Mouse (Mus musculus) kidney, adult 2 months (tissue): ENCODE measurements around the gene Klre1. TPM values are rescaled to one million over a fixed set of nuclear protein-coding genes. Genes with fewer than 3 reads are reported as not detected.

Experiments
- DNase-seq: peaks from one replicate; pipeline ENCODE4 v3.0.0; 2021
- H3K27ac ChIP-seq: fragments of 200-500 bp; 2 replicates; pipeline ENCODE4 v1.5.1; 2012; ENCODE audit warnings: low read depth, low read length, control low read depth, inconsistent platforms; ENCODE audit not compliant: insufficient read depth
- H3K27me3 ChIP-seq: fragments of 200-500 bp; replicated peaks from 2 replicates; pipeline ENCODE4 v1.6.1; 2012; ENCODE audit warnings: mild to moderate bottlenecking, moderate library complexity, low read length, inconsistent platforms; ENCODE audit not compliant: control insufficient read depth, insufficient read depth
- H3K36me3 ChIP-seq: fragments of 200-500 bp; 2 replicates; pipeline ENCODE4 v1.6.1; 2012; ENCODE audit warnings: mild to moderate bottlenecking, moderate library complexity, low read length, inconsistent platforms; ENCODE audit not compliant: control insufficient read depth, insufficient read depth
- H3K4me1 ChIP-seq: fragments of 200-500 bp; 2 replicates; pipeline ENCODE4 v1.6.1; 2011; ENCODE audit warnings: low read length; ENCODE audit not compliant: control insufficient read depth, insufficient read depth
- H3K4me3 ChIP-seq: fragments of 200-500 bp; 2 replicates; pipeline ENCODE4 v1.5.1; 2011; ENCODE audit warnings: mild to moderate bottlenecking, low read depth, low read length, control low read depth; ENCODE audit not compliant: insufficient read depth
- CTCF ChIP-seq: fragments of 200-500 bp; conservative IDR thresholded peaks from 2 replicates; pipeline ENCODE4 v1.5.1; 2011; ENCODE audit warnings: low read depth, mild to moderate bottlenecking, control low read depth, low read length, moderate library complexity, mixed read lengths; ENCODE audit not compliant: insufficient read depth, insufficient read length
- POLR2A ChIP-seq: fragments of 200-500 bp; IDR thresholded peaks from one replicate; pipeline ENCODE4 v1.6.1; 2011; ENCODE audit warnings: low read depth, low read length, control low read depth
- WGBS: fragments of 180-500 bp; shearing (Covaris S2); methylation state at CpG from one replicate; pipeline ENCODE4 v1.1.7; 2018; 5-methylcytosine and 5-hydroxymethylcytosine counted together
- polyA plus RNA-seq: library from polyadenylated mRNA; depleted of rRNA; stranded (reverse); fragments of >200 nt; gene quantifications from 2 replicates; pipeline ENCODE4 v1.2.3, GENCODE M21; 2012

The Klre1 gene
- polyA plus RNA-seq, 1 experiment, result 0.30 TPM

- H3K4me3 ChIP-seq, result no peak overlapping the region
- no peak overlapping the region for H3K27ac ChIP-seq
- H3K27me3 ChIP-seq, result no peaks in the 10 kb centered on the region
- H3K36me3 ChIP-seq, result no peaks in the 10 kb centered on the region
- DNase-seq, result no peak
- no peaks in the 10 kb centered on the region for H3K4me1 ChIP-seq
- TF ChIP-seq CTCF, result no peak
- no peak for TF ChIP-seq POLR2A
Measured at GRCm38 (mm10) chr6:129557298-129558023, 20.2 kb upstream of the Klre1 start.

GRCm38 (mm10) chr6:129558946-129559640, 18.6 kb upstream of the Klre1 start:
- Histone ChIP-seq H3K36me3 (no peaks in the 10 kb centered on the region), H3K27ac (no peak overlapping the region), H3K4me1 (no peaks in the 10 kb centered on the region), H3K4me3 (no peak overlapping the region), H3K27me3 (no peaks in the 10 kb centered on the region)
- WGBS, result 11% methylated on average over 12 of the region's 12 CpGs
- DNase-seq, result peak; percentile 78
- TF ChIP-seq CTCF, result peak; percentile 99
- TF ChIP-seq POLR2A, result no peak

GRCm38 (mm10) chr6:129559641-129560027, 18.1 kb upstream of the Klre1 start:
- H3K4me1 ChIP-seq, result no peaks in the 10 kb centered on the region
- 53% methylated on average over 4 of the region's 4 CpGs for WGBS
- no peak for TF ChIP-seq CTCF
- no peak for TF ChIP-seq POLR2A
- no peak overlapping the region for H3K27ac ChIP-seq
- no peaks in the 10 kb centered on the region for H3K27me3 ChIP-seq
- no peak overlapping the region for H3K4me3 ChIP-seq
- no peaks in the 10 kb centered on the region for H3K36me3 ChIP-seq
- no peak for DNase-seq

DNA sequence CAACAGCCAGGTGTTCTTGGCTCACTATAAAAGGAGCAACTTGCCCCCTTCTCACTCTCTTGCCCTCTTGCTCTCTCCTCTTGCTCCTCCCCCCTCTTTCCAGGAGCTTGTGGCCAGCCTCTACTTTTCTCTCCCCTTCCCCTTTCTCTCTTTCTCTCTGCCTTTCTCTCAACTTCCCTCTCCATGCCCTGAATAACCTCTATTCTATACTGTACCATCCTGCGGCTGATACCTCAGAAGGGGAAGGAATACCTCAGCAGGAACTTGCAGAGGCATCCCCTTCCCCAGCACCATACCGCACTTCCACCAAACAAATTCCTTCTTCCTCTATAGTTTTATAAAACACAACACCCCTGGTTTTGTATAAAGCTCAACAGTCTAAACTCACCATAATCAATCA, 12.4 kb upstream of the Klre1 start:
- H3K27me3 ChIP-seq, result no peaks in the 10 kb centered on the region
- no peak for TF ChIP-seq CTCF
- no peak for TF ChIP-seq POLR2A
- 76% methylated on average over 2 of the region's 2 CpGs for WGBS
- no peak for DNase-seq
- H3K4me1 ChIP-seq, result no peaks in the 10 kb centered on the region
- H3K36me3 ChIP-seq, result no peaks in the 10 kb centered on the region
- no peak overlapping the region for H3K27ac ChIP-seq
- H3K4me3 ChIP-seq, result no peak overlapping the region

DNA sequence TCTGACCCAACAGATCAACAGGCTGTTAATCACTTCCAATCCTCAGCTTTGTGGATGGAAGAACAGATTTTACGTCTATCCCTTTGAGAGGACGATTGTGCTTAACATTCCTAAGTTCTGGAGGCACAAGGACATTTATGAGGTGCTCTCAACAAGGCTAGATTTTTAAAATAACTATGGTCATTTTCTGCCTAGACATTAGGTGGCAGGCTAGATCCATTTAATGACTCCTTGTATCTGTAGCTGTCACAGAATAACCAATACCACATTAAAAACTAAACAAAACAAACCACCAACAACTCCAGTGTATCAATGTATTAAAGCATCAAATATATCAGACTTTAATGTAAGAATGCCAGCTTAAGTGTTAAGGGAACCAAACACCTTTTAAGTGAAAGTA, 2.4 kb upstream of the Klre1 start:
- Histone ChIP-seq H3K36me3 (no peaks in the 10 kb centered on the region), H3K27me3 (no peaks in the 10 kb centered on the region), H3K27ac (no peak overlapping the region), H3K4me1 (no peaks in the 10 kb centered on the region), H3K4me3 (no peak overlapping the region)
- peak; percentile 22 for DNase-seq
- 13% methylated on average over 2 of the region's 2 CpGs for WGBS
- no peak for TF ChIP-seq CTCF
- TF ChIP-seq POLR2A, result no peak

DNA sequence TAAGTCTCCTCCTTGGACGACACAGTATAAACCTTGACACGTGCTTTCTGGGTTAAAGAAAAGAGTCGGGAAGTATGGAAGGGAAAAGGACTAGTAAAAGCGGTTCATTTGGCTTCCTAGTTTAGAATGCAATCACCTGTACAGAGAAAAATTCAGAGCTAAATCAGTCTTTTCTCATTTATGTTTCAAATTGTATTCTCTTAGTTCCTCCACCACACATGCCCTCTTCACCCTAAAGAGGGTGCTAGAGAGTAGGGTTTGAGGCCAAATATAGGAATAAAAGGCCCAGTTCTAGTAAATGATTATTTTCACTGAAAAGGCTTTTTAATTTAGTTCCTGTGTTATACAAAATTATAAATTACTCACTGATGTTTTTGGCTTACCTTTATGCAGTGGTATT, 3.6 kb downstream of the Klre1 start:
- no peaks in the 10 kb centered on the region for H3K36me3 ChIP-seq
- H3K27ac ChIP-seq, result no peak overlapping the region
- H3K4me1 ChIP-seq, result no peaks in the 10 kb centered on the region
- TF ChIP-seq POLR2A (no peak), CTCF (no peak)
- WGBS, result 55% methylated on average over 4 of the region's 4 CpGs
- H3K4me3 ChIP-seq, result no peak overlapping the region
- H3K27me3 ChIP-seq, result no peaks in the 10 kb centered on the region
- peak; percentile 16 for DNase-seq

GRCm38 (mm10) chr6:129581896-129582295, 4.2 kb downstream of the Klre1 start:
- TF ChIP-seq CTCF (no peak), POLR2A (no peak)
- Histone ChIP-seq H3K27ac (no peak overlapping the region), H3K36me3 (no peaks in the 10 kb centered on the region), H3K4me1 (no peaks in the 10 kb centered on the region), H3K4me3 (no peak overlapping the region), H3K27me3 (no peaks in the 10 kb centered on the region)
- DNase-seq, result no peak
- 72% methylated on average over 4 of the region's 4 CpGs for WGBS
